Mouse (Mus musculus): ENCODE measurements around the gene Kcnn4. TPM values are rescaled to one million over a fixed set of nuclear protein-coding genes. Genes with fewer than 3 reads are reported as not detected.
"Not testable (repeated sequence)": the region's sequence is repeated elsewhere in the genome, so short reads cannot be mapped to it uniquely, and the experiment has no call there.

The Kcnn4 gene
- polyA plus RNA-seq, 1 experiment from 2014 or later: 3.2 TPM

- no peak overlapping the region for H3K4me3 ChIP-seq (ENCODE audit: low read length)
- WGBS: 69% methylated on average over 15 of the region's 15 CpGs
Observed at GRCm38 (mm10) chr7:24394475-24395161, 24.6 kb downstream of the Kcnn4 start.

GRCm38 (mm10) chr7:24396832-24397231 lies 26.8 kb downstream of the Kcnn4 start:
- peaks cover 2% of the 10 kb centered on the region; the same call in 1 of the 2 replicates for H3K4me1 ChIP-seq (replicated peaks; ENCODE audit: control insufficient read depth, insufficient read depth, low read length)
- H3K27me3 ChIP-seq (ENCODE audit: control insufficient read depth, insufficient read depth, low read depth, low read length): no peaks in the 10 kb centered on the region
- no peaks in the 10 kb centered on the region for H3K36me3 ChIP-seq (ENCODE audit: control insufficient read depth, insufficient read depth, low read length)
- H3K9me3 ChIP-seq (ENCODE audit: control insufficient read depth, low read length): no peaks in the 10 kb centered on the region
- WGBS: 54% methylated on average over 11 of the region's 11 CpGs
- no peak overlapping the region for H3K27ac ChIP-seq (ENCODE audit: low read length)
- H3K4me2 ChIP-seq (ENCODE audit: low read depth, low read length): no peak overlapping the region
- ATAC-seq (ENCODE audit: low read depth): no peak
- H3K9ac ChIP-seq (ENCODE audit: low read length): no peak overlapping the region
- H3K4me3 ChIP-seq (ENCODE audit: low read length): no peak overlapping the region

More at GRCm38 (mm10) chr7:24394475-24395161, 24.6 kb downstream of the Kcnn4 start:
- H3K9ac ChIP-seq (ENCODE audit: low read length): no peak overlapping the region
- no peak overlapping the region for H3K27ac ChIP-seq (ENCODE audit: low read length)
- no peak for ATAC-seq (ENCODE audit: low read depth)
- H3K4me1 ChIP-seq (replicated peaks; ENCODE audit: control insufficient read depth, insufficient read depth, low read length): peaks cover 6% of the 10 kb centered on the region
- H3K9me3 ChIP-seq (ENCODE audit: control insufficient read depth, low read length): no peaks in the 10 kb centered on the region
- no peaks in the 10 kb centered on the region for H3K27me3 ChIP-seq (ENCODE audit: control insufficient read depth, insufficient read depth, low read depth, low read length)
- H3K36me3 ChIP-seq (ENCODE audit: control insufficient read depth, insufficient read depth, low read length): no peaks in the 10 kb centered on the region
- no peak overlapping the region for H3K4me2 ChIP-seq (ENCODE audit: low read depth, low read length)

DNA sequence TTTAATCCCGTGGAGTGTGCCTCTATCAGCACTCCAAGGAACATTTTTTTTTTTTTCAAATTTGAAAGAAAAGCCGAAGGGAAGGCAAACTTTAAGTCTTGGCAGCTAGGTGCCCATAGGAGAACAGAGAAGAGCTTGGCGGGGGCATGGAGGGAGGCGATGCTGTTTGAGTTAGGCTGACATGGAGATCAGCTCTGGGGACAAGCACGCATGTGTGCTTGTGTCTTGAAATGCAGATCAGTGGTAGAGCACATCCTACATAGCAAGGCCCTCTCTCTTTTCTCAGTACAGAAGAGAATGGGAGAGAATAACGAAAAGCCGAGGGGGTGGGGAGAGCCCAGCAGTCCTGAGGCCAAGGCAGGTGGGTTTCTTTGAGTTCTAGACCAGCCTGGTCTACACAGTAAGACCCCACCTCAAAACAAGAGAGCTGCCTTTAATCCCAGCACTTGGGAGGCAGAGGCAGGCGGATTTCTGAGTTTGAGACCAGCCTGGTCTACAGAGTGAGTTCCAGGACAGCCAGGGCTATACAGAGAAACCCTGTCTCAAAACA lies 28.4 kb downstream of the Kcnn4 start:
- Histone ChIP-seq H3K36me3 (ENCODE audit: control insufficient read depth, insufficient read depth, low read length) (0 out of 2 replicates have a peak, but pooled peaks cover 5% of the 10 kb centered on the region), H3K9ac (ENCODE audit: low read length) (no peak overlapping the region), H3K27me3 (ENCODE audit: control insufficient read depth, insufficient read depth, low read depth, low read length) (no peaks in the 10 kb centered on the region), H3K4me1 (replicated peaks; ENCODE audit: control insufficient read depth, insufficient read depth, low read length) (peaks cover 2% of the 10 kb centered on the region; the same call in 1 of the 2 replicates), H3K9me3 (ENCODE audit: control insufficient read depth, low read length) (no peaks in the 10 kb centered on the region), H3K4me2 (ENCODE audit: low read depth, low read length) (no peak overlapping the region), H3K4me3 (ENCODE audit: low read length) (no peak overlapping the region), H3K27ac (ENCODE audit: low read length) (no peak overlapping the region)
- 94% methylated on average over 8 of the region's 8 CpGs for WGBS
- ATAC-seq (ENCODE audit: low read depth): no peak

DNA sequence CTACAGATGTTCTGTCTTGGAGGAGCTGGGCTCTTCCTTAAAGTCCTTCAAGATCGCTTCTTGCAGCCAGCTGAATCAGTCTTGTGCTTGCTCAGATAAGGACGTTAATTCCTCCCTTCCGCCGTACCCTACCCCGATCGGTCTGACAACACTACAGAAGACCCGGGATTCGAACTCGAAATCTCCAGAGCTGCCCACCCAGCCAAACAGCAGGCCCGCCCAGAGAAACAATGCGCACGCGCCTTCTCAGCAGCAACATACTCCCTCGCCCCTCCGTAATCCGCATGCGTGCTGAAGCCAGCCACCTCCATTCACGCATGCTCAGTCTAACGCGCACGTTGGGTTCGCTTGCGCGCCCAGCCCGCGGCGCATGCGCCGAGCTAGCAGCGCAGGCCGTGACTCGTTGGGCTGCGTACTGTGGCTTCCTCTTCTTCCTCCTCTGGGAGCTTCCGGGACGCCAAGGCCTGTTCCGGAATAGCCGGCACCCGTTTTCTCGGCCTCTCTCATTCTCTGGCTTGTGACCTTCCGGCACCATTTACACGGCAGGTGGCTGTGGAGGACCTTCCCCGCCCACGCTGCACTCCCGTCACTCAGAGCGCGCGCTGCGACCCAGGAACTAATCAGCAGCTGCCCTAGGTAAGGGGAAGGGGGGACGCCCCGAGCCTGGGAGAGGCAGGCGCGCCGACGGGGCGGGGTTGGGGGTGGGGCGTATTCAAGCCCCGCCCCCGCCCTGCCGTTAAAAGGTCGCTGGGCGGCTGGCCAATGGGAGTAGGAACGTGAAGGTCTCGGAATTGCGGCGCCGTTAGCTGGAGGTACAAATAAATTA lies 29.4 kb downstream of the Kcnn4 start, which contains the start of gene Smg9:
Smg9 (plus strand) TSS at position 364 of the 826 bp plus-strand sequence.
- Histone ChIP-seq H3K9me3 (ENCODE audit: control insufficient read depth, low read length) (no peaks in the 10 kb centered on the region), H3K4me3 (ENCODE audit: low read length) (peak within 1 kb of the TSS; percentile 68), H3K4me1 (replicated peaks; ENCODE audit: control insufficient read depth, insufficient read depth, low read length) (peaks cover 2% of the 10 kb centered on the region; the same call in 1 of the 2 replicates), H3K4me2 (ENCODE audit: low read depth, low read length) (peak within 1 kb of the TSS; percentile 67), H3K9ac (ENCODE audit: low read length) (peak within 1 kb of the TSS; percentile 82), H3K27ac (ENCODE audit: low read length) (peak within 1 kb of the TSS; percentile 98), H3K36me3 (ENCODE audit: control insufficient read depth, insufficient read depth, low read length) (0 out of 2 replicates have a peak, but pooled peaks cover 5% of the 10 kb centered on the region), H3K27me3 (ENCODE audit: control insufficient read depth, insufficient read depth, low read depth, low read length) (no peaks in the 10 kb centered on the region)
- ATAC-seq (ENCODE audit: low read depth): peak; percentile 97
- WGBS: 2% methylated on average over 66 of the region's 66 CpGs

- no peak for ATAC-seq (ENCODE audit: low read depth)
- WGBS: 5% methylated on average over 3 of the region's 3 CpGs
- Histone ChIP-seq H3K4me3 (ENCODE audit: low read length) (peak overlapping the region; percentile 68), H3K4me2 (ENCODE audit: low read depth, low read length) (peak overlapping the region; percentile 67), H3K4me1 (replicated peaks; ENCODE audit: control insufficient read depth, insufficient read depth, low read length) (peaks cover 2% of the 10 kb centered on the region; the same call in 1 of the 2 replicates), H3K27me3 (ENCODE audit: control insufficient read depth, insufficient read depth, low read depth, low read length) (no peaks in the 10 kb centered on the region), H3K27ac (ENCODE audit: low read length) (peak overlapping the region; percentile 98), H3K36me3 (ENCODE audit: control insufficient read depth, insufficient read depth, low read length) (peaks cover 9% of the 10 kb centered on the region; the same call in 1 of the 2 replicates), H3K9ac (ENCODE audit: low read length) (peak overlapping the region; percentile 82), H3K9me3 (ENCODE audit: control insufficient read depth, low read length) (no peaks in the 10 kb centered on the region)
Observed at GRCm38 (mm10) chr7:24400082-24400452, 30.0 kb downstream of the Kcnn4 start.

- not testable (repeated sequence) for H3K4me1 ChIP-seq (replicated peaks; ENCODE audit: control insufficient read depth, insufficient read depth, low read length); H3K27ac ChIP-seq (ENCODE audit: low read length); H3K36me3 ChIP-seq (ENCODE audit: control insufficient read depth, insufficient read depth, low read length); H3K27me3 ChIP-seq (ENCODE audit: control insufficient read depth, insufficient read depth, low read depth, low read length); ATAC-seq (ENCODE audit: low read depth); H3K9ac ChIP-seq (ENCODE audit: low read length); H3K9me3 ChIP-seq (ENCODE audit: control insufficient read depth, low read length)
- H3K4me3 ChIP-seq (ENCODE audit: low read length): peak overlapping the region; percentile 68; the same call in 1 of the 2 replicates
- H3K4me2 ChIP-seq (ENCODE audit: low read depth, low read length): peak overlapping the region; percentile 67; the same call in 1 of the 2 replicates
- 86% methylated on average over 4 of the region's 4 CpGs for WGBS
Observed at GRCm38 (mm10) chr7:24400489-24400888, 30.4 kb downstream of the Kcnn4 start.

DNA sequence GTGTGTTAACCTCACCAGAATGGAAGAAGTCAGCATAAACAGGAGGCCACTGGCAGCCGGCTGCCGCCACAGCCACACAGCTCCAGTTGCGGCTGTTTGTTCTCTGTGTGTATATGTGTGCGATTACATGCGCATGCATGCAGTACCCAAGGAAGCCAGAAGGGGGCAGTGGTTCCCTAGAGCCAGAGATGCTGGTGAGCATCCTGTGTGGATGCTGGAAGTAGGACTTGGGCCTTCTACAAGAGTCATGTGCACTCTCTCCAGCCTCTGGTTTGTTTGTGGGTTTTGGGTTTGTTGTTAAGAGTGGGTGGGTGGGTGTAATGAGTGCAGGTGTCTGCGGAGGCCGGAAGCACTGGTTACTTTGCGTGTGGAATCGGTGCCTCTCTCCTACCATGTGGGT lies 32.8 kb downstream of the Kcnn4 start:
- Histone ChIP-seq H3K4me3 (ENCODE audit: low read length) (no peak overlapping the region), H3K36me3 (ENCODE audit: control insufficient read depth, insufficient read depth, low read length) (peaks cover 14% of the 10 kb centered on the region; the same call in 1 of the 2 replicates)
- ATAC-seq (ENCODE audit: low read depth): no peak

GRCm38 (mm10) chr7:24405649-24406048 lies 35.6 kb downstream of the Kcnn4 start:
- peaks cover 14% of the 10 kb centered on the region; the same call in 1 of the 2 replicates for H3K36me3 ChIP-seq (ENCODE audit: control insufficient read depth, insufficient read depth, low read length)
- no peak for ATAC-seq (ENCODE audit: low read depth)

More for the DNA sequence above, 32.8 kb downstream of the Kcnn4 start:
- WGBS: 96% methylated on average over 9 of the region's 9 CpGs
- no peaks in the 10 kb centered on the region for H3K9me3 ChIP-seq (ENCODE audit: control insufficient read depth, low read length)
- no peak overlapping the region for H3K9ac ChIP-seq (ENCODE audit: low read length)
- H3K4me2 ChIP-seq (ENCODE audit: low read depth, low read length): no peak overlapping the region
- no peaks in the 10 kb centered on the region for H3K27me3 ChIP-seq (ENCODE audit: control insufficient read depth, insufficient read depth, low read depth, low read length)
- H3K27ac ChIP-seq (ENCODE audit: low read length): no peak overlapping the region
- H3K4me1 ChIP-seq (replicated peaks; ENCODE audit: control insufficient read depth, insufficient read depth, low read length): peaks cover 6% of the 10 kb centered on the region; the same call in 1 of the 2 replicates

More at GRCm38 (mm10) chr7:24405649-24406048, 35.6 kb downstream of the Kcnn4 start:
- peaks cover 4% of the 10 kb centered on the region; the same call in 1 of the 2 replicates for H3K4me1 ChIP-seq (replicated peaks; ENCODE audit: control insufficient read depth, insufficient read depth, low read length)
- no peak overlapping the region for H3K9ac ChIP-seq (ENCODE audit: low read length)
- H3K4me3 ChIP-seq (ENCODE audit: low read length): no peak overlapping the region
- H3K9me3 ChIP-seq (ENCODE audit: control insufficient read depth, low read length): no peaks in the 10 kb centered on the region
- WGBS: 93% methylated on average over 12 of the region's 13 CpGs
- no peak overlapping the region for H3K4me2 ChIP-seq (ENCODE audit: low read depth, low read length)
- no peaks in the 10 kb centered on the region for H3K27me3 ChIP-seq (ENCODE audit: control insufficient read depth, insufficient read depth, low read depth, low read length)
- no peak overlapping the region for H3K27ac ChIP-seq (ENCODE audit: low read length)
